31 mouse cellular contexts compared by ENCODE assay signal in genomic region chr5:140025301-140025700, GRCm38 (mm10).
DNase-seq lines count a peak whose midpoint lies in the region; ATAC-seq and TF ChIP-seq lines count a peak whose summit lies in the region.
"Had no signal": no experiment of that assay in that cellular context is flagged by ENCODE, and none has a peak within 500 bp of the region (broad histone marks: within the 10 kb centered on the region; RNA-seq: fewer than 3 reads in every experiment).

No protein-coding gene starts in this region.

- no peaks in the 10 kb centered on the region for H3K36me3 ChIP-seq in liver, adult 2 months (ENCODE audit: control insufficient read depth, insufficient read depth, low read length)
- no peaks in the 10 kb centered on the region for H3K36me3 ChIP-seq in liver, embryonic 12.5 days
- no peaks in the 10 kb centered on the region for H3K36me3 ChIP-seq in stomach, postnatal 0 days (ENCODE audit: control insufficient read depth, insufficient read depth, low read length)
- H3K36me3 ChIP-seq: embryonic facial prominence, embryonic 12.5 days; heart, embryonic 13.5 days; midbrain, embryonic 15.5 days; neural tube, embryonic 15.5 days; stomach, embryonic 15.5 days had no signal

- no peak for TF ChIP-seq CTCF in liver, adult 2 months (IDR thresholded peaks at IDR 0.05; ENCODE audit: low read depth, low read length)
- no peak for TF ChIP-seq CTCF in olfactory bulb, adult 2 months (IDR thresholded peaks at IDR 0.05; ENCODE audit: insufficient read depth, low read depth, low read length)
- TF ChIP-seq CTCF in stomach, postnatal 0 days (IDR thresholded peaks at IDR 0.05; ENCODE audit: low read depth), result no peak

- peak; percentile 33 for DNase-seq in kidney, adult 18-20 months
- no peak for DNase-seq in kidney, postnatal 10 days
- peak; percentile 86 for DNase-seq in liver, adult 2 months (ENCODE audit: extremely low read depth, low read depth, low spot score)
- DNase-seq in adrenal gland, postnatal 14 days, result peak; percentile 76
- no peak for DNase-seq in stomach, postnatal 0 days (ENCODE audit: low spot score)
- DNase-seq: cerebellum, adult 11-12 months; cerebellum, adult 9-11 months; embryo, embryonic 11 days; gastrocnemius, adult 2 months; gastrocnemius, postnatal 36 days; heart, postnatal 10 days; layer of hippocampus, postnatal 36 days; left cerebral cortex, postnatal 4 days; lung, adult 2 months; lung, postnatal 10 days; right cerebral cortex, postnatal 25 days; thymus, postnatal 36 days had no signal

- 24% methylated on average over 2 of the region's 2 CpGs for WGBS in liver, adult 2 months
- 75% methylated on average over 2 of the region's 2 CpGs for WGBS in liver, embryonic 12.5 days (ENCODE audit: insufficient replicate concordance)
- WGBS in olfactory bulb, adult 2 months, result 97% methylated on average over 2 of the region's 2 CpGs
- 98% methylated on average over 2 of the region's 2 CpGs for WGBS in stomach, postnatal 0 days

- H3K9ac ChIP-seq in liver, adult 2 months (ENCODE audit: low read depth, low read length), result no peak overlapping the region
- no peak overlapping the region for H3K9ac ChIP-seq in liver, embryonic 12.5 days
- no peak overlapping the region for H3K9ac ChIP-seq in stomach, postnatal 0 days (ENCODE audit: low read length)
- H3K9ac ChIP-seq: embryonic facial prominence, embryonic 12.5 days; heart, embryonic 13.5 days; hindbrain, embryonic 14.5 days; liver, embryonic 14.5 days; midbrain, embryonic 15.5 days; neural tube, embryonic 15.5 days; stomach, embryonic 15.5 days had no signal

- H3K9me3 ChIP-seq in liver, embryonic 12.5 days (replicated peaks), result no peaks in the 10 kb centered on the region
- H3K9me3 ChIP-seq in stomach, postnatal 0 days (ENCODE audit: control insufficient read depth, low read length), result no peaks in the 10 kb centered on the region
- H3K9me3 ChIP-seq: embryonic facial prominence, embryonic 12.5 days; heart, embryonic 13.5 days; midbrain, embryonic 15.5 days; neural tube, embryonic 15.5 days; stomach, embryonic 15.5 days had no signal

- H3K27me3 ChIP-seq in liver, adult 2 months (ENCODE audit: control insufficient read depth, insufficient read depth, low read length), result no peaks in the 10 kb centered on the region
- no peaks in the 10 kb centered on the region for H3K27me3 ChIP-seq in liver, embryonic 12.5 days (replicated peaks)
- no peaks in the 10 kb centered on the region for H3K27me3 ChIP-seq in stomach, postnatal 0 days (ENCODE audit: control insufficient read depth, insufficient read depth, low read length)
- H3K27me3 ChIP-seq: CH12.LX; embryonic facial prominence, embryonic 12.5 days; heart, embryonic 13.5 days; midbrain, embryonic 15.5 days; neural tube, embryonic 15.5 days; stomach, embryonic 15.5 days had no signal

- TF ChIP-seq EP300 in stomach, postnatal 0 days (optimal IDR thresholded peaks at IDR 0.05), result no peak

- H3K27ac ChIP-seq in liver, adult 2 months (replicated peaks; ENCODE audit: insufficient read depth, low read depth, low read length), result no peak overlapping the region
- H3K27ac ChIP-seq in liver, embryonic 12.5 days, result no peak overlapping the region
- H3K27ac ChIP-seq in olfactory bulb, adult 2 months (ENCODE audit: insufficient read depth, low read depth, low read length), result peak overlapping the region; percentile 63
- H3K27ac ChIP-seq in stomach, postnatal 0 days (replicated peaks), result no peak overlapping the region
- H3K27ac ChIP-seq: embryonic facial prominence, embryonic 12.5 days; gastrocnemius, adult 2 months; heart, embryonic 13.5 days; hindbrain, embryonic 14.5 days; kidney, postnatal 0 days; macrophage; midbrain, embryonic 15.5 days; neural tube, embryonic 15.5 days; stomach, embryonic 15.5 days had no signal

- no peak overlapping the region for H3K4me3 ChIP-seq in liver, adult 2 months (ENCODE audit: insufficient read depth, low read depth, low read length)
- no peak overlapping the region for H3K4me3 ChIP-seq in liver, embryonic 12.5 days
- H3K4me3 ChIP-seq in olfactory bulb, adult 2 months (ENCODE audit: insufficient read depth, low read depth, low read length), result no peak overlapping the region
- no peak overlapping the region for H3K4me3 ChIP-seq in stomach, postnatal 0 days (ENCODE audit: low read depth, low read length)
- H3K4me3 ChIP-seq: embryonic facial prominence, embryonic 12.5 days; gastrocnemius, adult 2 months; heart, embryonic 13.5 days; midbrain, embryonic 15.5 days; neural tube, embryonic 15.5 days; stomach, embryonic 15.5 days had no signal

- peaks cover 10% of the 10 kb centered on the region for H3K4me1 ChIP-seq in liver, adult 2 months (ENCODE audit: control insufficient read depth, insufficient read depth, low read length)
- H3K4me1 ChIP-seq in liver, embryonic 12.5 days, result peaks cover 22% of the 10 kb centered on the region
- peaks cover 59% of the 10 kb centered on the region for H3K4me1 ChIP-seq in olfactory bulb, adult 2 months (ENCODE audit: control insufficient read depth, insufficient read depth, low read length)
- no peaks in the 10 kb centered on the region for H3K4me1 ChIP-seq in stomach, postnatal 0 days (replicated peaks; ENCODE audit: control insufficient read depth, insufficient read depth)
- H3K4me1 ChIP-seq: embryonic facial prominence, embryonic 12.5 days; midbrain, embryonic 15.5 days; stomach, embryonic 15.5 days had no signal

- no peaks in the 10 kb centered on the region for H3K79me2 ChIP-seq in liver, adult 2 months (ENCODE audit: control insufficient read depth, insufficient read depth, low read length)

- ATAC-seq in liver, embryonic 12.5 days, result no peak
- no peak for ATAC-seq in stomach, postnatal 0 days (ENCODE audit: low FRiP score, low TSS enrichment)
- ATAC-seq: activated CD4-positive, CD25-positive, alpha-beta regulatory T cell, adult 4 months; forebrain, embryonic 16.5 days; midbrain, embryonic 15.5 days had no signal

- H3K4me2 ChIP-seq in liver, embryonic 12.5 days, result no peak overlapping the region
- no peak overlapping the region for H3K4me2 ChIP-seq in stomach, postnatal 0 days (replicated peaks; ENCODE audit: low read depth)
- H3K4me2 ChIP-seq: embryonic facial prominence, embryonic 12.5 days; heart, embryonic 13.5 days; hindbrain, embryonic 14.5 days; midbrain, embryonic 15.5 days; neural tube, embryonic 15.5 days; stomach, embryonic 15.5 days had no signal

- TF ChIP-seq POLR2A in liver, adult 2 months (IDR thresholded peaks at IDR 0.05; ENCODE audit: extremely low read depth, insufficient read depth, low read length), result no peak
- no peak for TF ChIP-seq POLR2A in olfactory bulb, adult 2 months (IDR thresholded peaks at IDR 0.05; ENCODE audit: insufficient read depth, low read depth, low read length)

Comparison
In these comparisons a context has a peak if more than half of its experiments do, and no peak if none do; other contexts are left out.
1. DNase-seq: peak in kidney, adult 18-20 months (single experiment), liver, adult 2 months (single experiment) and adrenal gland, postnatal 14 days (single experiment); none in kidney, postnatal 10 days (single experiment) and stomach, postnatal 0 days (single experiment).